Mouse (Mus musculus): ENCODE data around the gene Krtap4-6. TPM values are rescaled to one million over a fixed set of nuclear protein-coding genes. Genes with fewer than 3 reads are reported as not detected.

Gene Krtap4-6
- not detected in 4 replicates for total RNA-seq (2023)

DNA sequence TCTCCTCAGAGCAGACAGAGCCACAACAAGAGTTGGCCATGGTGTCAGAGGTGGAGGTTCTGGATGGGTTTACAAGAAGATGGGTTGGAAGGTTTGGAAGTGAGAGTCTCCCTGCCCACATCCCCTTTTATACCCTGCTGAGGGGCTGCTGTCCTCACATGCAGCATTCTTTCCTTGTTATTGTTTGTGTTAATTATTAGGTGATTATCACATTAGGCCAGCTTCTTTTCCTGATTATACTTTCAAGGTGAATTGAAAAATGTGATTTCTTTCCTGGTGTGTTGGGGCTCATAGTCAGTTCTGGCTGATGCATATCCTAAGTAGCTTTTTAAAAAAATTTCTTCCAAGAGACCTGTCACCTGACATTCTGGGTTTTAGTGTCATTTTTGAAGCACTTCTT, at the start of gene Krtap4-6:
Krtap4-6 (minus strand) TSS at position 101 of the 400 bp plus-strand sequence.

DNA sequence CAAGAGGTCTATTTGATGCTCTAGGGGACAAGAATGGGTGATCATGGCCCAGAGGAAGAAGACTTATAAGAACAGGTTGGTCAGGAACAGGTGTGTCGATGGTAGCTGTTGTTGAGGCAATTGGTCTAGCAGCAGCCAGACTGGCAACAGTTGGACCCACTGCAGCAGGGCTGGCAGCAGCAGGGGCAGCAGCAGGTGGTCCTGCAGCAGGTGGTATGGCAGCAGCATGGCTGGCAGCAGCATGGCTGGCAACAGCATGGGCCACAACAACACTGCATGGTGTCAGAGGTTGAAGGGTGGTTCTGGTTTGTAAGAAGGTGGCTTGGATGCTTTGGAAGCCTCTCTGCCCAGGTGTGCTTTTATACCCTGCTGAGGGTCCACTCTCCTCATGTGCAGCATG, 24.7 kb upstream of the Krtap4-6 start, which contains the start of gene Gm14190:
Gm14190 (minus strand) TSS at position 278 of the 400 bp plus-strand sequence.

GRCm38 (mm10) chr11:99658467-99659010, 7.2 kb downstream of the Krtap4-6 start, which contains the start of gene Gm11563:
Gene Gm11563 (minus strand): TSS chr11:99658960.

DNA sequence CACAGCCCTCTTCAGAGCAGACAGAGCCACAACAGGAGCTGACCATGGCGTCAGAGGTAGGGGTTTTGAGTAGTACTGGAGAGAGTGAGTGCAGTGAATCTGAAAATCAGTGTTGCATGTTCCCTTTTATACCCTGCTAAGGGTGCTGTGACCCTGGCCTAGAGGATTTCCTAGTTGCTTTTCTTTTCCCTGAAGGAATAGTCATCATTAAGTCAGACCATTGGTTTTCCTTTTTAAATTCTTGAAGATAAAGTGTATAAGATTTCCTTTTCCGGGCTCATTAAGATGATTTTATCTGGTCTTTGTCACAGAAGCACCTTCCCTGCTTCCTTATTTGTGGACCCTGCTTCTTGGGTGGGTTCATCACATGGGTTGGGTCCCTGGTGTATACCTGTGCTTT, 15.6 kb downstream of the Krtap4-6 start, which contains the start of gene Gm11555:
Gm11555 (minus strand) TSS at position 101 of the 400 bp plus-strand sequence.

DNA sequence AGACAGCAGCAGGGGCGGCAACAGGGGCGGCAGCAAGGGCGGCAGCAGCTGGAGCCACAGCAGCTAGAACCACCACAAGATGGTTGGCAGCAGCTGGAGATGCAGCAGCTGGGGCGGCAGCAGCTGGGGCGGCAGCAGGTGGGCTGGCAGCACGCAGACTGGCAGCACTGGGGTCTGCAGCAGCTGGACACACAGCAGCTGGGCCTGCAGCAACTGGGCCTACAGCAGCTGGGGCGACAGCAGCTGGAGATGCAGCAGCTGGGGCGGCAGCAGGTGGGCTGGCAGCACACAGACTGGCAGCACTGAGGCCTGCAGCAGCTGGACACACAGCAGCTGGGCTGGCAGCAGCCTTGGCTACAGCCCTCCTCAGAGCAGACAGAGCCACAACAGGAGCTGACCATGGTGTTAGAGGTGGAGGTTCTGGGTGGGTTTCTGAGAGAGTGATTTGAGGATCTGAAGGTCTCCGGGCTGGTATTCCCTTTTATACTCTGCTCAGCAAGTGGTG, 22.1 kb downstream of the Krtap4-6 start, which contains the start of gene Krtap4-7:
Krtap4-7 (minus strand) TSS at position 455 of the 505 bp plus-strand sequence.

GRCm38 (mm10) chr11:99634653-99635134, 31.1 kb downstream of the Krtap4-6 start, which contains the start of gene Krtap4-2:
Gene Krtap4-2 (minus strand): TSS chr11:99635084.

DNA sequence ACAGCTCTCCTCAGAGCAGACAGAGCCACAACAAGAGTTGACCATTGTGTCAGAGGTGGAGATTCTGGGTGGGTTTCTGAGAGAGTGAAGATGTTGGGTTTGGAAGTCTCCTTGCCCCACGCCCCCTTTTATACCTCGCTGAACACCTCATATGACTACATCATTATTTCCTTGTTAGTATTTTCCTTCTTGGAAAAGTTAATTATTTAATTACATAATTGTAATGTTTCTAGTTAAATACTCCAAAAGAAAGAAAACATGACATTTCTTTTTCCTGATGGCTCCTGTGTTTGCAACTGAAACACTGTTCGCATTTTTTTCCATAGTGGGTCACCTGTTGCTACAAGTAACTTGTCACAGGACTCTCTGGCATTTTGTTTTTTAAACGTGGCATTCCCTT, 37.6 kb downstream of the Krtap4-6 start, which contains the start of gene Krtap4-1:
Krtap4-1 (minus strand) TSS at position 101 of the 400 bp plus-strand sequence.

GRCm38 (mm10) chr11:99620335-99620734, 45.4 kb downstream of the Krtap4-6 start, which contains the start of gene Gm11562:
Gene Gm11562 (minus strand): TSS chr11:99620435.

Other genes with a start within 250 kb of the Krtap4-6 start
- not detected in 4 replicates for gene Krt12, start 243.7 kb downstream of the Krtap4-6 start, total RNA-seq (2023)
- gene Krt20, start 227.8 kb downstream of the Krtap4-6 start, total RNA-seq (2023) = not detected in 4 replicates
- gene Krt23, start 172.8 kb downstream of the Krtap4-6 start, total RNA-seq (2023) = not detected in 4 replicates
- gene Krt39, start 144.6 kb downstream of the Krtap4-6 start, total RNA-seq (2023) = not detected in 4 replicates
- not detected in 4 replicates for gene Krt40, start 122.8 kb downstream of the Krtap4-6 start, total RNA-seq (2023)
- not detected in 4 replicates for gene Krtap3-3, start 115.1 kb downstream of the Krtap4-6 start, total RNA-seq (2023)
- not detected in 4 replicates for gene Krtap3-2, start 109.1 kb downstream of the Krtap4-6 start, total RNA-seq (2023)
- gene Gm11939, start 106.5 kb downstream of the Krtap4-6 start, total RNA-seq (2023) = not detected in 4 replicates
- not detected in 4 replicates for gene Krtap3-1, start 99.3 kb downstream of the Krtap4-6 start, total RNA-seq (2023)
- not detected in 4 replicates for gene Krtap1-5, start 84.9 kb downstream of the Krtap4-6 start, total RNA-seq (2023)
- not detected in 4 replicates for gene Krtap1-4, start 82.3 kb downstream of the Krtap4-6 start, total RNA-seq (2023)
- gene Krtap1-3, start 74.6 kb downstream of the Krtap4-6 start, total RNA-seq (2023) = not detected in 4 replicates
- gene Krtap9-3, start 67.9 kb downstream of the Krtap4-6 start, total RNA-seq (2023) = not detected in 4 replicates
- gene Gm11938, start 62.7 kb downstream of the Krtap4-6 start, total RNA-seq (2023) = not detected in 4 replicates
- not detected in 4 replicates for gene Gm11937, start 55.8 kb downstream of the Krtap4-6 start, total RNA-seq (2023)
- not detected in 4 replicates for gene Krtap2-4, start 51.1 kb downstream of the Krtap4-6 start, total RNA-seq (2023)
- gene Gm11562, start 45.5 kb downstream of the Krtap4-6 start, total RNA-seq (2023) = not detected in 4 replicates
- not detected in 4 replicates for gene Krtap4-1, start 37.7 kb downstream of the Krtap4-6 start, total RNA-seq (2023)
- not detected in 4 replicates for gene Krtap4-2, start 30.9 kb downstream of the Krtap4-6 start, total RNA-seq (2023)
- not detected in 4 replicates for gene Krtap4-7, start 21.9 kb downstream of the Krtap4-6 start, total RNA-seq (2023)
- not detected in 4 replicates for gene Gm11555, start 15.7 kb downstream of the Krtap4-6 start, total RNA-seq (2023)
- not detected in 4 replicates for gene Gm11563, start 7.0 kb downstream of the Krtap4-6 start, total RNA-seq (2023)
- not detected in 4 replicates for gene Gm14190, start 24.8 kb upstream of the Krtap4-6 start, total RNA-seq (2023)
- gene Gm14180, start 68.3 kb upstream of the Krtap4-6 start, total RNA-seq (2023) = not detected in 4 replicates
- not detected in 4 replicates for gene Gm11595, start 107.0 kb upstream of the Krtap4-6 start, total RNA-seq (2023)
- not detected in 4 replicates for gene Krtap4-8, start 114.7 kb upstream of the Krtap4-6 start, total RNA-seq (2023)
- gene Krtap4-9, start 119.2 kb upstream of the Krtap4-6 start, total RNA-seq (2023) = not detected in 4 replicates
- gene Gm11596, start 127.5 kb upstream of the Krtap4-6 start, total RNA-seq (2023) = not detected in 4 replicates
- gene Gm11569, start 133.0 kb upstream of the Krtap4-6 start, total RNA-seq (2023) = not detected in 4 replicates
- not detected in 4 replicates for gene Gm11554, start 138.5 kb upstream of the Krtap4-6 start, total RNA-seq (2023)
- gene Krtap4-13, start 143.9 kb upstream of the Krtap4-6 start, total RNA-seq (2023) = not detected in 4 replicates
- not detected in 4 replicates for gene Gm11564, start 149.7 kb upstream of the Krtap4-6 start, total RNA-seq (2023)
- not detected in 4 replicates for gene 2300003K06Rik, start 172.1 kb upstream of the Krtap4-6 start, total RNA-seq (2023)
- not detected in 4 replicates for gene Krtap4-16, start 185.6 kb upstream of the Krtap4-6 start, total RNA-seq (2023)
- gene Gm11568, start 192.0 kb upstream of the Krtap4-6 start, total RNA-seq (2023) = not detected in 4 replicates
- not detected in 4 replicates for gene Gm11559, start 198.5 kb upstream of the Krtap4-6 start, total RNA-seq (2023)
- not detected in 4 replicates for gene Krtap9-1, start 207.4 kb upstream of the Krtap4-6 start, total RNA-seq (2023)
- gene Gm11567, start 213.2 kb upstream of the Krtap4-6 start, total RNA-seq (2023) = not detected in 4 replicates
- gene Krtap31-1, start 242.0 kb upstream of the Krtap4-6 start, total RNA-seq (2023) = not detected in 4 replicates
- not detected in 4 replicates for gene Gm11565, start 248.8 kb upstream of the Krtap4-6 start, total RNA-seq (2023)

Data from B cell, adult 62 days (primary cell).